Mouse (Mus musculus): Measurements from ENCODE around the gene Eif4a1. TPM values are rescaled to one million over a fixed set of nuclear protein-coding genes. Genes with fewer than 3 reads are reported as not detected.
"Not testable (repeated sequence)": the region's sequence is repeated elsewhere in the genome, so short reads cannot be mapped to it uniquely, and the experiment has no call there.

Eif4a1 gene
- total RNA-seq, 2 experiments from 2014 or later = 369 to 381 TPM

GRCm38 (mm10) chr11:69702886-69703285 lies 30.7 kb upstream of the Eif4a1 start:
- not testable (repeated sequence) for DNase-seq (ENCODE audit: extremely low spot score in 1 of 2, low spot score in 1 of 2)

GRCm38 (mm10) chr11:69699595-69699994 lies 27.4 kb upstream of the Eif4a1 start:
- no peak for DNase-seq (ENCODE audit: extremely low spot score in 1 of 2, low spot score in 1 of 2)

DNA sequence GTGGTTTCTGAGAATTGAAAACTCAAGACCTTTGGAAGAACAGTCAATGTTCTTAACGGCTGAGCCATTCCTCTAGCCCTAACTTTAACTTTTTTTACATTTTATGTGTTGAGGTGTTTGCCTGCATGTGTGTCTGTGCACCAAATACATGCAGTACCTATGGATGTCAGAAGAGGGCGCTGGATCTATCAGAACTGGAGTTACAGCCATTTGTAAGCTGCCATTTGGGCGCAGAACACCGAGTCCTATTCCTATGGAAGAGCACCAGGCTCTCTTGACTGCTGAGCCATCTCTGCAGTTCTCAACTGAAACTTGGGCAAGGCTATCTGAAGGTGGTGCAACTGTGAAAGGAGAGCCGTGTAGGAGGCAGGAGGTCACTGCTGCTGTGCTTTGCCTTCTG lies 26.4 kb upstream of the Eif4a1 start:
- DNase-seq (ENCODE audit: extremely low spot score in 1 of 2, low spot score in 1 of 2) = no peak

- DNase-seq (ENCODE audit: extremely low spot score in 1 of 2, low spot score in 1 of 2) = no peak
Observed at GRCm38 (mm10) chr11:69697396-69697795, 25.2 kb upstream of the Eif4a1 start.

DNA sequence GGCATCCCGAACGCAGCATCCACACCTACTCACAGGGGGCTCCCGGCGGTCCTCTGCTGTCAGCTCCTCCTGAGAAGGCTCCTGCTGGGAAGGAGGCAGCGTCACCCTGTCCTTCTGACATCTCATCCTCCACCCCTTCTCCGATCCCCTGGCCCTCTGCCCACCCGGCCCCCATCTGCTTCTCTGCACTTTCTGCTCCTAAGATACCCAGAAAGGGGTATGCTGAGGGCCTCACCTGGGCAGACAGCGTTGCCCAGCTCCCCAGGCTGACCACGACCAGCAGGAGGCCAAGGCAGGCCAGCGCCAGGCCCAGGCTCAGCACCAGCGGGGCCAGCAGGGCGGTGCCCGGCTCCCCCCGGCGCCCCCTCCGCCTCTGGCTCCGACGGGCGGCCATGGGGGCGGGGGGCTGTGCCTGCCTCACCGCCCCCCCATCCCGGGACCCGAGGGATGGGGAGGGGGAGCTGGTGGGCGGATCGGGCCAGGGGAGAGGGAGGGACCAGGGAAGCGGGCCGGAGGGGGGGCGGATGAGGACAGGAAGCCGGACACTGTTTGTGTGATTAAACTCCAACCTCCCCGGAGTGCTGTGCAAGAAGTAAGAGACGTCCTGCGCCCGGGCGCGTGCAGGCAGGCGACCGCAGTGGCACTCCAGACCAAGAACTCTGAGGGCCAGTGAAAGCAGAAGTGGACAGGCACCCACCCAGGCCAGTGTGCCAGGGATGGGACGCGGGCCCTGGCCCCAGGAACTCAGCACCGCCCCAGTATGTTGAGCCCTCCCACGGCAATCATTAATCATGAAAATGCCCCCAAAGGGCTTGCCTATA lies 23.3 kb upstream of the Eif4a1 start, which contains the start of the genes Tnfsf12 and Tnfsfm13:
Tnfsf12 (minus strand) TSS at position 489 of the 821 bp plus-strand sequence.
Tnfsfm13 (minus strand) TSS at position 738 of the 821 bp plus-strand sequence.
- peak in 1 of 2 experiments; percentile 31 for DNase-seq (ENCODE audit: extremely low spot score in 1 of 2, low spot score in 1 of 2)

- DNase-seq (ENCODE audit: extremely low spot score in 1 of 2, low spot score in 1 of 2) = no peak
Observed at GRCm38 (mm10) chr11:69695046-69695360, 22.8 kb upstream of the Eif4a1 start.

GRCm38 (mm10) chr11:69693421-69693965 lies 21.3 kb upstream of the Eif4a1 start:
- DNase-seq (ENCODE audit: extremely low spot score in 1 of 2, low spot score in 1 of 2) = no peak

GRCm38 (mm10) chr11:69692863-69693262 lies 20.6 kb upstream of the Eif4a1 start:
- no peak for DNase-seq (ENCODE audit: extremely low spot score in 1 of 2, low spot score in 1 of 2)

DNA sequence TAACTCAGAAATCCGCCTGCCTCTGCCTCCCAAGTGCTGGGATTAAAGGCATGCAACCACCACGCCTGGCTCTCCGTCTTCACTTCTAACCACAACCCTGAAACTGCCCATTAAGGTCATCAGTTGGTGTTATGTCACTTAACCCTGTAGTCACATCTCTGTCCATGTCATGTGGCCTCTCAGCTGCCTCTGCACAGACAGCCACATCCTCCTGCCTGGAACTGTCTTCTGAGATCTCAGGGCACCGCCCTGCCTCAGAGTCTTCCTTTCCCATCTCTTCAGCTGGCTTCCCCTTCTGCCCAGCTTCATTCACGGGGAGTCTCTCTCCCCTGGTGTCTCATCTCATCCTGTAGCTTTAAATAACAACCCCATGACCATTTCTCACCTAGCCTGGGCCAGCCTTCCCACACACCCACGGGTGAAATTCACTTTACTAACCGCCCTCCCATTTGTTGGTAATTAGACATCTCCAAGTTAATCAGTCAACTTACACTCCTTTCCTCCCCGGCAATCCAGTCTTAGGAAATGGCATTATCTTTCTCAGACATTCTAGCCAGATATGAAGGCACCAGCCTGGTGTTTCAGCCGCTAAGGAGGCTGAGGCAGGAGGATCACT lies 20.1 kb upstream of the Eif4a1 start:
- no peak for DNase-seq (ENCODE audit: extremely low spot score in 1 of 2, low spot score in 1 of 2)

- DNase-seq (ENCODE audit: extremely low spot score in 1 of 2, low spot score in 1 of 2) = no peak
Observed at GRCm38 (mm10) chr11:69689891-69690290, 17.7 kb upstream of the Eif4a1 start.

DNA sequence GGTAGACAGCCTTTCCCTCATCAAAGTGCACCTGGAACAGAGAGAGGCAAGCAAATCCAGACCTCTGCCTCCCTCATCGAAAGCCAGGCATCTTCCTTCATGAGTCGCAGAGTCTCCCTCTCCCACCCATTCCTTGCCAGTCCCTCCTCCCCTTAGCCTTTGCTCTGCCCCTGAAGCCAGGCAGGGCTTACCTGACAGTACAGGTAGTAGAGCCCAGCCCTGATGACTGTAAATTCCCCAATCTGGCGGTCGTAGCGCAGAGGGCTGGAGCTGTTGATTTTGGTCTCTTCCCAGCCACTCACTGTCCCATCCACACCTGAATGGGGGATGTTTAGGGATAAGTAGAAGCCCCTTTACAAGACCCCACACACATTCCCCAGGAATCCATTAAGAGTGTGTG lies 14.8 kb upstream of the Eif4a1 start:
- DNase-seq (ENCODE audit: extremely low spot score in 1 of 2, low spot score in 1 of 2) = no peak

DNA sequence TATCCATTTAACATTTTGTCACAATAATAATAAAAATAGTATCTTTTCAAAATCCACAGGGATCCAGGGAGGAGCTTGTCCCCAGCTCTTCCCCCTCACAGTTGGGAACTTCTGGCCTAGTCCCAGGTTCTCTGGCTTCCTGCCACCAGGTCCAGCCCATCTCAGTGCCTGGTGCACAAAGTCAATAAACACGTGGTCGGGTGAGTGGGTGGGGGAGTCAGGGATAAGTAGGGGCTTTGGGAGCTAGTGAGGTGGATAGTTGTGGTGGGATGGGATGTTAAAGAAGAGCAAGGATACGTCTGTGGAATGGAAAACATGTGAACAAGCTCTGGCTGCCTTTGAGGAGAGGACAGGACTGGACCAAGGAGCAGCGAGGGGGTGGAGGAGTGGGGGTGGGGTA lies 14.2 kb upstream of the Eif4a1 start:
- DNase-seq (ENCODE audit: extremely low spot score in 1 of 2, low spot score in 1 of 2) = peak in 1 of 2 experiments; percentile 60

GRCm38 (mm10) chr11:69685526-69686148 lies 13.4 kb upstream of the Eif4a1 start, which contains the start of gene Tnfsf13:
Gene Tnfsf13, minus strand, starts transcription at chr11:69685784.
- DNase-seq (ENCODE audit: extremely low spot score in 1 of 2, low spot score in 1 of 2) = no peak

- no peak for DNase-seq (ENCODE audit: extremely low spot score in 1 of 2, low spot score in 1 of 2)
Observed at GRCm38 (mm10) chr11:69684936-69685335, 12.7 kb upstream of the Eif4a1 start.

- no peak for DNase-seq (ENCODE audit: extremely low spot score in 1 of 2, low spot score in 1 of 2)
Observed at GRCm38 (mm10) chr11:69684128-69684745, 12.0 kb upstream of the Eif4a1 start.

DNA sequence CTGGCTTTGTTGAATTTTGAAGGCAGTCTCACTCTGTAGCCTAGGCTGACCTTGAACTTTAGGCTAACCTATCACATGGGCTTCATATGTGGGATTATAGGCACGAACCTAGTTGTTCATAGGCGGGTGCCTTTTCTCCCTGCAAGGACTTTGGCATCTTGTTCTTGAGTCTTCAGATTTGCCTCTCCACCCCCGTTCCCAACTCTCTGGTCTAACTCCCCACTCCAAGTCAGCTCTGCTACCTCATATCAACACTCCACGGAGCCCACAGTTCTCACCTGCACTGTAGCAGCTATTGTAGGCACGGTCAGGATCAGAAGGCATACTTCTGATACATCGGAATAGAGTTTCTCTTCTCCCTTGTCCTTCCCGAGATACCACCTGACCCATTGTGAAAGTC lies 11.4 kb upstream of the Eif4a1 start:
- no peak for DNase-seq (ENCODE audit: extremely low spot score in 1 of 2, low spot score in 1 of 2)

- peak; percentile 81 to 97 for DNase-seq (ENCODE audit: extremely low spot score in 1 of 2, low spot score in 1 of 2)
Observed at GRCm38 (mm10) chr11:69682840-69683533, 10.8 kb upstream of the Eif4a1 start.

- no peak for DNase-seq (ENCODE audit: extremely low spot score in 1 of 2, low spot score in 1 of 2)
Observed at GRCm38 (mm10) chr11:69682209-69682839, 10.1 kb upstream of the Eif4a1 start.

Data from layer of hippocampus, postnatal 25 days (tissue).